Mouse (Mus musculus) mouse trophoblast stem cell (cell line): ENCODE data around the gene Grik4.
"Not testable (repeated sequence)": the region's sequence is repeated elsewhere in the genome, so short reads cannot be mapped to it uniquely, and the experiment has no call there.

ENCODE experiments used
- in situ Hi-C, 2 experiments: fragments of 300-500 bp; cut with MseI, MboI; formaldehyde crosslinking; loops; 2 replicates in 1 of 2; 3 replicates in 1 of 2; pipeline ENCODE4 v1.15.1; 2025

The Grik4 gene

DNA sequence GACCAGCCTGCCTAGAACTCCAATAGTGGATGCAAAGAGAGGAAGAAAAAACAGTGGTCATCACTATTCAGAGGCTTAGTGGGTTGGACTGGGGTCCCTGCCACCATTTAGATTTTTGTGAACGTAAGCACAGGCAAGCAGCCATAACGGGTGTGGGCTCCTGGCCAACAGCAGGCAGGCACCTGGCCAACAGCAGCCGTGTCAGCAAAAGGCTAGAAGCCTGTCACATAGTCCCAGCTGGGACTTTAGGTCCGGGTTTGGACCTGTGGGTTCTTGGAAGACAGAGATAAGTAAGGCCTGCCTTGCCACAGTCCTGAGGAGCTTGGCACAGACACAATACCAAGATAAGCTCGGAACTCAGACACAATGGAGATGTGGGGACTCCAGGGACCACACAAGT lies 145.1 kb downstream of the Grik4 start:
- in situ Hi-C loops, result no loop called here

DNA sequence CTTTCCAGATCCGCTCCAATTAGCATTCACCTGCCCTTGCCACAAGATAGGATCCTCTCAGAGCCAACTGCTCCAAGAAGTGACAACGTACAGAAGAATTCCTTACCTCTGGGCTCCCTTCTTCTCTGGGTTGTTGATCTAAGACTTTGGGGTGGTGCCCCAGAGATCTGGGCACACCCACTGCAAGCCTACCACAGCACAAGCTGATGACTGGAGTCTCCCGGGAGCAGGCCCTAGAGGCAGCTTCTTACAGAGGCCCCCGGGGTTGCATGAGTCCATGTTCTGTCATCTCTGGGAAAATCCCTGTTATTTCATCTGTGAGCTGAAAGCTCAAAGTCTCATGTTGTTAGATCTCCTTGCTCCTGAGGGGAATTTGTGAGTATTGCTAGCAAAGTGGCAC lies 146.0 kb downstream of the Grik4 start:
- in situ Hi-C loops, result no loop called here

DNA sequence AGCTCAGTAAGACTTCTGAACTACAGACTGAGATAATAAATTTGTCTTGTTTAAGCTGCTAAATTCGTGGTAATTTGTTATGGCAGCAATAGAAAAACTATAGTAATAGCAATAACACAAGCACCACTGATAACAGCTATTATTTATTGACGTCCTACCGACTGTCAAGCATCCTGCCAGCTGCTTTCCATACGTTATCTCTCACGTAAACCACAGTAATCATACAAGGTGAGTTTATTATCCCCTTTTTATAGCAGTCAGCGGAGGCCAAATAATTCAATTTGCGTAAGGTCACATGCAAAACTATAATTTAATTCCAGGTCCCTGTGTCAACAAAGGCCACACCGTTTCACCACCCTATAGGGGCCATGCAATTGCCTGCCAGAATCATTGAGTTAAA lies 147.0 kb downstream of the Grik4 start:
- in situ Hi-C loops, result no loop called here

DNA sequence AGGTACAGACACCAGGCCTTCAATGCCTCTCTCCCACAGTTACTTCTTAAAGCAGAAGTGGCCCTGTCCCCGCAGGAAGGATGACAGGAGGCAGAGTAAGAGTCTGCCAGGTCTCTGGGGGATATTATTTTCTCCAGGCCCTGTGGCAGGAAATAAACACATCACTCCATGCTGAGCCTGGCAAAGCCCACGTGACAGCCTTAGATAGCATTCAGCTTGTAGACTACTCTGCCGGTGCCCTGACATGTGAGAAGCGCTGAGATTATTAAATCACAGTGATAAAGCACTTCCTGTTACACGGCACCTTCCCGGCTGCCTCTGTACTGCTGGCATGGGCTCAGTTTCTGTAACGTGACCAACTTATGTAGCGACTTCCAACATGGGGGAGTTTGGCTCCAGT lies 148.4 kb downstream of the Grik4 start:
- in situ Hi-C loops, result no loop called here

DNA sequence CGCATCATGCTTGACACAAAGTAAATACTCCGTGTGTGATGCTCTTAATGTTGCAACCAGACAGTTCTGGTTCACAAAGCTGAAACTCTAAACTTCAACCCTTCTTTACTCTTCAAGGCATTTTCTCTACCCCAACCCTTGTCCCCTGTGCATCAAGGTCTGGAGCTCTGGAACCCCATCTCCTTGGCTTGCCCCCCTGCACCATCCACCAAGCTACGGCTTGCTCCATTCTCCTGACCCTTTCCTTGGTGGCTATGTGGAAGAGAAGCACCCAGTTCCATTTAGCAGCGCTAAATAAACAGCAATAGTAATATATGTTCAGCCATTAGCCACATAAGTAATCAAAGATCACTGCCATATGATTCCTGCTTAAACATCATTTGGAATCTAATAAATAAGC lies 150.3 kb downstream of the Grik4 start:
- in situ Hi-C loops, result no loop called here

DNA sequence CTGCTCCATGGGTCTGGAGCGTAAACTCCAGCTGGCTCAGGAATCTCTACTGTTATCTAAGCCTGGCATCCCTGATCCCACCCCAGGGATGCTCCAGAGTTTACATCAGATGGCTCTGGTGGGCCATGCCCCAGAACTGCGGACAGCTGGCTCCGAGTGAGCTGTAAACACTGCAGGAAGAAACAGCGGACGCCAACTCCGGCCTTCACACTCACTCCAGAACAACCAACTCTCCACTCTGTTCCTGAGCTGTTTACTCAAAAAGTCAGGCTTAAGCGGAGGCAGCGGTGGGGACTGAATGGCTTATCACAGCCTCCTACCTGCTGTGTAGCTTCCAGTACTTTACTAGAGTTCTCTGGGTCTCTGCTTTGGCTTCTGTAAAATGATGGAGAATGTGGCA lies 150.7 kb downstream of the Grik4 start:
- in situ Hi-C loops, result no loop called here

DNA sequence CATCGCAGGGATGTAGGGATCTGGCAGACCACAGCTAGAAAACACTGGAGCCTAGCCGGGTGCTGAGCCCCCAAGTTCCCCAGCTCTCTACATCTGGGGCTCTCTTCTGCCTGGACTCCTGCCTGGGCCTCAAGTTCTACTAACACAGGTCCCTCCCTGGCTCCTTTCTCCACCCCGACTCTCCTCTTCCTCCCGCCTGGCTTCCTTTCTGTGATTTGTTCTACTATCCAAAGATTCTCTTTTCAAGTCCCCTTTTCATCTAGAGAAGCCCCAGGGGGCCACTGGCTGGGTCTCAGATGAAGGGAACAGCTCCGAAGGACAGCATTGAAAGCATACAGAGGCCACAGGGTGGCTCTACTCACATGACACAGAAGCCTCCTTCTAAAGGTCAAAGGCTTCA lies 151.9 kb downstream of the Grik4 start:
- in situ Hi-C loops, result no loop called here

DNA sequence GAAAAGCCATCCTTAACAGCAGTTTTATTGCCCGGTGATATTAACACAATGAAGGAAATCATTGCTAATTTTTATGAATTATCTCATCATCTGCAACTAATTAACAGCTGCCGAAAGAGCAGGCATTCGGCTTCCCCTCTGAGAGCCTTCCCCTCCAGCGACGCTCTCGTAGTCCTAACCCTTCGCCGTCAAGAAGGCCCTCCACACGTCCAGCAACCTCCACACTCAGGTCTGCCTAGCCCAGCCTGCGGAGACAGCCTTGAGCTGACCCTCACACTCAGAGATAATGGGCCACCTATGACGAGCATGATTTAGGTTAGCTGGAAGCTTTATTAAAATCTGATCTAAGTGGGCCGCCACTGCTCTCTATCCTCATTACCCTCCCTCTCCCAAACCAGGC lies 152.5 kb downstream of the Grik4 start:
- in situ Hi-C loops, result no loop called here

DNA sequence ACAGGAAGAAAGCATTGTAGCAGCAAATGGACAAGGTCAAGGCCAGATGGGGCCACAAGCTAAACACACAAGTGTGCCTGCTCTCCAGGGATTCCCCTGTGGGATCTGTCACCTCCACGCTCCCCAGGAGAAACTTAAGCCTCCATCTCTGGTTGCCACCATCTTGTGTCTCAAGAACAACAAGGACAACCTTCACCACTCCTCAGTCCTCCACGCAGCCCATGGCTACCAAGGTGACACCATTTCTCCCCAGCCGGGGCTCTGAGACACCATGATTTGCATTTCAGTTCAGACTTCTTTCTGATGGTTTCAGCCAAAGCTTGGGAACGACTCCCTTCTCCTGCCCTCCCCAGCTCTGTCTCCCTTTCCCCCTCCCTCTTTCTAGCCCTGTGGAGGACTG lies 152.9 kb downstream of the Grik4 start:
- in situ Hi-C loops, result no loop called here

DNA sequence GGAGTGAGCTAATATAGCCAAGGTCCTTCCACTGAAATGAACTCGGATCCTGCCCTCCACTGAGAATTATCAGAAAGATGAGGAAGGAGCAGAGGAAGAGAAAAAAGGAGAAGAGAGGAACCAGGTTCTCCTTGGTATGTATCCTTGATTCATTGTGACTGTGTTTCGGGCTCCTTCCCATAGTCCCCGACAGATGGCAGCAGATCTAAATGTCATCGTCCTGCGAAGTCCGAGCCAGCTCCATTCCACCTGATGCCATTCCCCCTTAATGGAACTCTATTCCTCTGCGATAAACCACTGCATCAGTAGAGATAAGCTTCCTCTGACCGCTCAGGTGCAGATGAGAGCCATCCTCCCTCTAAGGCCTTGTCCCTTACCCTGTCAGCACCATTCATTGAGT lies 155.8 kb downstream of the Grik4 start:
- in situ Hi-C loops, result no loop called here

DNA sequence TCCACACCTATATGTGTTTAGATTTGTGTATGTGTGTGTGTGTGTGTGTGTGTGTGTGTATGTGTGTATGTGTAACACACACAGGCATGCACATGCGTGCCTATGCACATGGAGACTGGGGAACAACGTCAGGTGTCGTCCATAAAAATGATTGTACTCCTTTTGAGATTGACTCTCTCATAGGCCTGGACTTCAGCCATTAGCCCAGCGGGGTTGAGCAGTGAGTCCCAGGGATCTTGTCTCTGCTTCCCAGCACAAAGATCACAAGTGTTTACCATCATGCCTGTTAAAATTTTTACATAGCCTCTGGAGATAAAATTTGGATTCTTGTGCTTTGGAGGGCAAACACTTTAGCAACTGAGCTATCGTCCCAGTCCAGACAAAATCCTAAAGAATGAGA lies 157.4 kb downstream of the Grik4 start:
- in situ Hi-C loops, result no loop called here

DNA sequence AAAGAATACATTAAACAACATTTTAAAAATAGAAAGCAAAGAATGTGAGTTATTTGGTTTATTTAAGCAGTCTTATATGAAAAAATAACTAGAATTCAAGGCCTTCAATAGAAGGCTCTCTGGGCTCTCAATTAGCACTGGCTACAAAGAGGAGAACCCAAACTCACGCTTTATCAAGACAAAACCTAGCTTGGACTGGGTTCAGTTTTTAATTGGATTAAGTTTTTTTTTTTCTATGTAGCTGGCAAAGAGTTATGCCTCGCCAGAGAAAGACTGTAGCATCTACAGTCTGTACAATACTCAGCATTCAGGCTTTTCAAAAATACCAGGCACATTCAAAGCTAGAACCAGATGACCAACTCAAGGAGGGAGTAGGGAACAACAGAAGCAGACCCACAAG lies 158.0 kb downstream of the Grik4 start:
- in situ Hi-C loops, result no loop called here

DNA sequence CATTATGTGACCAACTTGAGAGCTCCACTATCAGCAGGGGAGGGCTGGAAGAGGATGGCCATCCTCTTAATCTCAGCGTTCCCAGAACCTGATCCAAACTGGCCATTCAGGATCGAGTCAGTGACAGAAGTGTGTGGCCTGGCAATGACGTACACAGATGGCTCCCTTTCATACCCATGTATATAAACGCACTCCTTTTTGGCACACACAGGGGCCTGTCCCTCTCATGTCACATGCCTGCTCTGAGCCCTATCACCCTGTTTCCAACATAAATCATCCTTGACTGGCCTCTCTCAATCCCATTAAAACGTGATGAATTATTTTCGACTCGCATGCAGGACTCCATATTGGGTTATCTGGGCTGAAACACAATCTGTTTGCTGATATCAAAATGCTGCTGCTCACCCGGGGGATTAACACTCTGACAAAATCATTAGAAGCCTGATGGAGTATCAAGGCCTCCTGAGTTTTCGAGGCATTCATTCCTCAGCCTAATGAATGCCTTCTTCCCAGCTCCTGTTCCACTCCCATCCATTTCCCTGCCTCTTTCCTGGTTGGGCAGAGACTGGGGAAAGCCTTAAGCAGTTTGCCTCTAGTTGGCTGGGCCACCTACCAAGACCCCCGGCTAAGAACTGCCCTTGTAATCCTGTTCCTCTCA lies 159.0 kb downstream of the Grik4 start:
- in situ Hi-C loops, result no loop called here

DNA sequence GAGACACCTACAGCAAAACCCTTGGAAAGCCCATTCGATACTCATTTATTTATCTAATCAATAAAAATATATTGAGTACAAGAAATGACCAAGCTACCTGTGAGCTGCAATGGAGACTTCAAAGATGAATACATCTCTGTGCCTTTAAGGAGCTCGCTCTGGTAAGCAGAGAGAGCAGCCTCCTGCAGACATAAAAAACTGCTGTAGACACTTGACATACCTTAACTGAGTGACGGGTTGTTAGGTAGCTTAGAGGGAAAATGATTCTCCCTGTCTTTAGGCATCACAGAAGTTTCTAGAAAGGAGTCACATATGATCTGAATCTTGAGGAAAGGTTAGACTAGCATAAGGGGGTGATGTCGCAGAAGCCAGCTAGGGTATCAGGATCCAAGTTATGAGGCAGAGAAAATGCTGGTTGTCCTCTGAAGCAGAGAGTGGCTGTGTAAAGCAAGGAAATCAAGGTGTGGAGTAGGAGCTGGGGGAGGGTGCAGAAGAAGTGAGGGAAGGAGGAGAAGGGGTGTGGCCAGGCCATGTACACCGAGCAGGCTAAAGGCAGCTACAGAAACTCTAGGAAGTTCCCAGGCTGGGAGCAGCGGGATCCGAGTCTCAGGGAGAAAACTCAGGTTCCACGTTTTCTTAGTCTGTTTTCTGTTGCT lies 160.9 kb downstream of the Grik4 start:
- in situ Hi-C loops, result no loop called here

DNA sequence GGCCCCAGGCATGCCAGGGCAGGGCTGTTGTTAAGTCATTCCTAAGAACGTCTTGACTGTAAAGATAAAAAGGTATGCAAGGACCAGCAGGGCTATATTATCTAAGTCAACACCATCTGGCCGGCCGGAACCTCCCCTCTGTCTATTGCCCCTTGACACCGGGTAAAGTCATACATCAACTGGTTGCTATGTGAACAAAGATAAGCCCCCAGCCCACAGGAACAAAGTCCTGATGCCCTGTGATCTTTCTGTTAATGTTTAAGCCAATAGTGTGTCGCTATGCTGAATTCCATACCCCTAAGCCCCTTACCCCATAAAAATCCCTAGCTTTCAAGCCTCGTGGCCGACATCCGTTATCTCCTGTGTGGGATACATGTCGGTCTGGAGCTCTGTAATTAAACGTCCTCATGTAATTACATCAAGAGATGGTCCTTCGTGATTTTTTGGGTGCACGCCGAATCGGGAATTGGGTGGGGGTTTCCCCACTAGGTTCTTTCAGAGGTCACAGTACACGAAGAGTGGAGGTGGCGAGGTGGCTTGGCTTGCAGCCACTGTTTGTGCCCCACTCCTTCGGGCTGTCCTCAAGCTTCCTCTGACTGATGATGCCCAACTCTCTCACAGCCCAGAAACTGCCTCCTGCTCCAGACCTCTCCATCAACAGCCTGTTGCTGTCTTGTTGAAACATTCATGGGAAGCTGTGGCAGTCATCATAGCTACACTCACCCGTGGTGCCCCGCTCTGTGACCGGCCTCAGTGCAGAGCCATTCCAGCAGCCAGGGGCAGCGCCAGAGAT lies 165.6 kb downstream of the Grik4 start:
- in situ Hi-C loops, result not testable (repeated sequence)

DNA sequence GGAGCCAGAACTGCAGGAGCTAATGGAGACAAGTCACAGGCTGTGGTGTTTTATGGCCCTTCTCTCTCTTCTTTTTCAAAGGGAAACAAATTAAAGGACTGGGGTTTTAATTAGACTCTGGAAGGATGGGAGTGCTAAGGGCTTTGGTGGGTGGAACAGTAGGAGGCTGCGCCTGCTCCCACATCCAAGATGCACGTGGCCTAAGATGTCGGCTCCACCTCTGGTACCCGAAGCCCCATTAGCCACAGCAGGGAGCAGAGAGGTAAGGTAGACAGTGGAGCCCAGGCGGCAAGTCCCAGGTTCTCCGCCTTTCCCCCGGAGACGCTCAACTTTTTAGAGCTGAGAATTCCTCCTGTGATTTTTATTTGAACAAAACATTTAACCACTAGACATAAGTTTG lies 166.4 kb downstream of the Grik4 start:
- in situ Hi-C loops, result no loop called here

DNA sequence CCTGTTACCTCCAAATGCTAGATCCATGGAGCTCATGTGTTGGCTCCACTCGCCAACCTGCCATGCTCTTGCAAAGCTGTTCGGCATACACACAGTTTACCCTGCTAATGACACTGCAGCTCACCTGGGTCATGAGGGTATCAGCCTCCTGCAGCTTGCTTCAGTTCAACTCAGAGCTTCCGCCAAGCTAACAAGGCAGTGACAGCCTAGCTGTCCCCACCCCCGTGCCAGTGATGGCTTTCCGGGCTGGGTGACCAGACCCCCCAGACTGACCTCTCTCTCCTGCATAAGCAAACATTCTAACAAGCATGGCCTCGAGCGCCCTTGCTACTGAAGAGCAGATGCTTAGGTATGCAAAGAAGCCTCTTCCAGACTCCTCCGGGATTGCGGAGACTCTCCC lies 167.5 kb downstream of the Grik4 start:
- in situ Hi-C loops, result no loop called here

DNA sequence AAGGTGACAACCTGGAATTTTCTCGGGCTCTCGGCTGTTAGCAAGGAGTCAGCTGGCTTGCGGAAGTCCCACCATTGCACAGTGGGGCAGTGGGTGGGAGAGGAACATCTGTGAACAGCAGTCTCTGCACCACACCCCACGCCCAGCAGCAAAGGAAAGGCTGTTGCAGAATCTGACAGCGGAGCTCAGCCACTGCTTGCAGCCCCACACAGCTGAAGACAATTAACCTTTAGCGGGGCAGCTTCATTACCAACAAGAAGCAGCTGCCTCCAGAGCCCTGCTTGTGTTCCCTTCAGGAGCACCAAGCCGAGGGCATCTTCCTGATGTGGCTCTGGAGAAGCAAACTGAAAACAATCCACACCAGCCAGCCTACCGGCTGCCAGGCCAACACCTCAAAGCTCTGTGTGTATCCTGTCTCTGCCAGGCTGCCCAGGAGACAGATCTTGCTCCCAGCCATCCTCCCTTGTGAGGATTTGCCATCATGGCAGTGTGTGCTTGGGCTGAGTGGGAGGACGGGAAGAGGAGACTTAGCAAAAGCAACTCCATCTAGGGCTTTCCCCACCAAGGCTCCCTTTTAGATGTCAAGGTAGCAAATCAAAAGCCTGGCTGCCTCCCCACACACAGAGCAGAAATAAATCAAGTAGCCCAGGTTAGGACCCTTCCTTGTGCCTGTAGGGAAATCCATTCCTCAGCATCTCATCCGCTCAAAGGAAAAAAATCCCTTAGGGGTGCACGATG lies 179.3 kb downstream of the Grik4 start:
- in situ Hi-C loops, result no loop called here

DNA sequence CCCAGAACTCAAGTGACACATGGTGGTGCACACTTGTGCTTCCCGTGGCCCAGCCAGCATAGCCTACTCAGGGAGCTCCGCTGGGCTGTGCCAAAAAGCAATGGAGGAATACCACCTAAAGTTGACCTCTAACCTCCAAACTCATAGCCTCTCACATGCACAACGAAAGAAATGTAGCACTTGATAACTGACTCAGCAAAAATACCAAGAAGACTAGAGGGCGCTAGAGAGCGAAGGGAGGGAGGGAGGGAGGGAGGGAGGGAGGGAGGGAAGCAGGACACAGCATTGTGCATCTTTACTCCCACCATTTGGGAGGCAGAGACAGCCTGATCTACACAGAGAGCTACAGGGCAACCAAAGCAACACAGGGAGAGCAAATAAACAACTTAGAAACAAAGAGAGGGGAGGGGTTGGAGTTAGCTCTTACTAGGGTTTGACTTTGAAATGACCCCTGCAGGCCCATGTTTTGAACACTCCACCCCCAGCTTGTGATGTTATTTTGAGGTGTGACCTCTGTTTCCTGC lies 185.5 kb downstream of the Grik4 start:
- in situ Hi-C loops, result no loop called here

DNA sequence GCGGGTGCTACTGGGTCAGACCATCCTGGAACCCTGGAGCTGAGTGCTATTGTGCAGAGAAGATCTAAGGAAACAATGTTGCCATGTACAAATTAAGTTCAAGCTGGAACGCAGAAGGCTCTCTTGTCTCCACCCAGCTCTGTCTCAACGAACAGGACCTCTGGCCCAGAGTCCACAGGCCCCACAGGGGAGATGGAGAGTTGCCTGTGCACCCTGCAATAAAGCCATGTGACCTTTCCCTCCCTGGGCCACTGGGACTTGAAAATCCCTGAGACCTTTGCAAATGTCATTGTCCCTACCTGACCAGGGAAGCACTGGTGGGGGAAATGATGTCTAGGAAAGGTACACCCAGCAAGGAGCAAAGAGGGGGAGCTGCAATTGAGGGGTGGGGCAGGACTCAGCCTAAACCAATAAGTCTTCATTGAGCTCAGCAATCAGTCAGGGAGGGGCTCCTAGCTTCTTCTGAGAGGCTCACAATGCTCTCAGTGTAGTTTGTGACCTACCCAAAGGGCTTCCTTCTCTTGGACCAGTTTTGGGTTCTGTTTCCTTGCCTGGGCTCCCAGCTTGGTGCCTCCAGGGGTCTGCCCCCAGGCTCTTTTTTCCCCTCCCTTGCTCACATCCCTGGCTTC lies 187.2 kb downstream of the Grik4 start:
- in situ Hi-C loops, result no loop called here

DNA sequence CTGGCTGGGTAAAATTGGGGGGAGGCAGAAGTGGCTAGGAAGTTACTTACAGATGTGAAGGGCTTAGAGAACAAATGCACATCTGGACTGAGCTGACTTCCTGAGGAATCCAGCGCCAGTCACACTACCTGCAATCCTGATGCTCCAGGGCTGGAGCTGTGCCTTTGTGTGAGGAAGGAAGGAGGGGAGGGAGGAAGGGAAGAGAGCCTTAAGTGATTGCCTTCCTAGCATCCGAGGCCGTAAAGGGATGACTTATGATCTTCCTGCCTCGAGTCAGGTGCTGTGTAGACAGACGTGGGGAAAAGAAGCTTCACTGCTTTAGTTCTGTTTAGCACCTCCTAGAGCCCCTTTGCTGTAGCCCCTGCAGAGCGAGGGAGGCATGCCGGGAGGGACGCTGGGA lies 189.6 kb downstream of the Grik4 start:
- in situ Hi-C loops, result no loop called here

DNA sequence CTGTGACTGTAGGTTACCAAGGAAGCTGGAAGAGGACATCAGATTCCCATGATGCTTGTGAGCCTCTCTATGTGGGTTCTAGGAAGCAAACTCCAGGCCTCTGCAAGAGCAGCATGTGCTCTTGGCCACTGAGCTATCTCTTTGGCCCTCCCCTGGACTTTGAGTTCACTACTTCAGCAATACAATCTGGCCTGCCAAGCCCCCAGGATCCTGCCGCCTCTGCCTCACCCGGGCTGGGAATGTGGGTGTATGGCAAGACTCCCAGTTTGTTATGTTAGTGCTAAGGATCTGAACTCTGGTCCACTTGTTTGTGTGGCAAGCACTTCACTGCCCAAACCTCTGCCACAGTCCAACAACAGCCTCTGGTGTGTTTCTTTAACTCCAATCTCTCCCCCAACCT lies 193.1 kb downstream of the Grik4 start:
- in situ Hi-C loops, result no loop called here
